In genomic region chr5:133320206-133320605, GRCm38 (mm10) we compare ENCODE assay signal across 26 mouse cellular contexts.
A peak's percentile ranks its signal among the peaks of the same experiment; 100 is the strongest.
DNase-seq lines count a peak whose midpoint lies in the region; ATAC-seq and TF ChIP-seq lines count a peak whose summit lies in the region.
"Had no signal": no experiment of that assay in that cellular context is flagged by ENCODE, and none has a peak within 500 bp of the region (broad histone marks: within the 10 kb centered on the region; RNA-seq: fewer than 3 reads in every experiment).

No protein-coding gene starts in this region.

- TF ChIP-seq RAD21 in MEL (IDR thresholded peaks at IDR 0.05; ENCODE audit: low read depth, low read length), result no peak

- no peaks in the 10 kb centered on the region for H3K9me3 ChIP-seq in midbrain, embryonic 11.5 days (ENCODE audit: control insufficient read depth, low read length)
- H3K9me3 ChIP-seq in midbrain, embryonic 15.5 days, result no peaks in the 10 kb centered on the region
- no peaks in the 10 kb centered on the region for H3K9me3 ChIP-seq in MEL (replicated peaks; ENCODE audit: insufficient read depth, low read length)
- H3K9me3 ChIP-seq: embryonic facial prominence, embryonic 13.5 days; embryonic facial prominence, embryonic 15.5 days; forebrain, embryonic 10.5 days; forebrain, embryonic 12.5 days had no signal

- H3K9ac ChIP-seq in midbrain, embryonic 11.5 days (ENCODE audit: low read length), result no peak overlapping the region
- no peak overlapping the region for H3K9ac ChIP-seq in midbrain, embryonic 15.5 days
- H3K9ac ChIP-seq in MEL (ENCODE audit: control insufficient read depth, low read depth, low read length, poor library complexity, severe bottlenecking), result no peak overlapping the region
- H3K9ac ChIP-seq: embryonic facial prominence, embryonic 13.5 days; embryonic facial prominence, embryonic 15.5 days; forebrain, embryonic 12.5 days had no signal

- H3K4me3 ChIP-seq in midbrain, embryonic 11.5 days (ENCODE audit: low read depth, low read length), result no peak overlapping the region
- no peak overlapping the region for H3K4me3 ChIP-seq in midbrain, embryonic 15.5 days
- H3K4me3 ChIP-seq in MEL (ENCODE audit: control insufficient read depth in 1 of 2, insufficient read depth in 1 of 2, low read depth in 2 of 2, low read length in 2 of 2), result no peak overlapping the region
- H3K4me3 ChIP-seq in bone marrow macrophage, adult 2 months (ENCODE audit: insufficient read depth, low read length), result no peak overlapping the region
- H3K4me3 ChIP-seq: embryonic facial prominence, embryonic 13.5 days; embryonic facial prominence, embryonic 15.5 days; erythroblast, embryonic 14.5 days; forebrain, embryonic 10.5 days; forebrain, embryonic 12.5 days had no signal

- TF ChIP-seq EP300 in MEL (IDR thresholded peaks at IDR 0.05; ENCODE audit: low read depth in 1 of 2, low read length in 2 of 2), result no peak

- H3K36me3 ChIP-seq in midbrain, embryonic 11.5 days (ENCODE audit: control insufficient read depth, insufficient read depth, low read length), result no peaks in the 10 kb centered on the region
- H3K36me3 ChIP-seq in midbrain, embryonic 15.5 days (replicated peaks), result no peaks in the 10 kb centered on the region
- peaks cover 0 to 3% of the 10 kb centered on the region in 2 experiments; a peak in 2 of 4 replicates for H3K36me3 ChIP-seq in MEL (ENCODE audit: control insufficient read depth in 1 of 2, insufficient read depth in 2 of 2, low read length in 2 of 2)
- H3K36me3 ChIP-seq: embryonic facial prominence, embryonic 13.5 days; embryonic facial prominence, embryonic 15.5 days; forebrain, embryonic 10.5 days; forebrain, embryonic 12.5 days; G1E had no signal

- no peaks in the 10 kb centered on the region for H3K27me3 ChIP-seq in midbrain, embryonic 11.5 days (ENCODE audit: control insufficient read depth, insufficient read depth, low read length)
- H3K27me3 ChIP-seq in midbrain, embryonic 15.5 days (replicated peaks), result no peaks in the 10 kb centered on the region
- no peaks in the 10 kb centered on the region for H3K27me3 ChIP-seq in MEL (ENCODE audit: control insufficient read depth in 1 of 2, insufficient read depth in 2 of 2, low read length in 2 of 2)
- H3K27me3 ChIP-seq: CH12.LX; embryonic facial prominence, embryonic 13.5 days; embryonic facial prominence, embryonic 15.5 days; Patski had no signal

- WGBS in midbrain, embryonic 11.5 days, result 87% methylated on average over 1 of the region's 1 CpGs
- WGBS in midbrain, embryonic 15.5 days, result 94% methylated on average over 1 of the region's 1 CpGs

- DNase-seq in midbrain, embryonic 11.5 days (ENCODE audit: low spot score, missing footprints), result peak; percentile 53
- DNase-seq in MEL (ENCODE audit: low read depth, low spot score), result no peak
- no peak for DNase-seq in urinary bladder, postnatal 4 days (ENCODE audit: low spot score in 2 of 2)
- DNase-seq: adrenal gland, adult 8-10 months; adrenal gland, postnatal 14 days; B cell, adult 2 months; cerebellum, adult 11 months; cerebellum, adult 18-20 months; cerebellum, adult 8-10 months; cerebellum, adult 9-11 months; cerebellum, postnatal 36 days; embryo, embryonic 11 days had no signal

- no peak overlapping the region for H3K27ac ChIP-seq in midbrain, embryonic 11.5 days (ENCODE audit: low read depth, low read length)
- H3K27ac ChIP-seq in midbrain, embryonic 15.5 days, result no peak overlapping the region
- H3K27ac ChIP-seq in MEL (ENCODE audit: control insufficient read depth, low read depth, low read length), result peak overlapping the region; percentile 59; the same call in 1 of the 2 replicates
- H3K27ac ChIP-seq in bone marrow macrophage, adult 2 months (ENCODE audit: insufficient read depth, low read depth, low read length), result peak overlapping the region; percentile 12; the same call in 1 of the 2 replicates
- H3K27ac ChIP-seq: embryonic facial prominence, embryonic 13.5 days; embryonic facial prominence, embryonic 15.5 days; forebrain, embryonic 10.5 days; forebrain, embryonic 12.5 days had no signal

- TF ChIP-seq CTCF in MEL (IDR thresholded peaks at IDR 0.05 in 2 of 3, conservative IDR thresholded peaks at IDR 0.05 in 1 of 3; ENCODE audit: control insufficient read depth in 1 of 3, insufficient read depth in 1 of 3, low read depth in 2 of 3, low read length in 3 of 3, poor library complexity in 1 of 3, severe bottlenecking in 1 of 3), result no peak
- no peak for TF ChIP-seq CTCF in bone marrow macrophage, adult 2 months (IDR thresholded peaks at IDR 0.05; ENCODE audit: low read depth, low read length)

- H3K4me2 ChIP-seq in midbrain, embryonic 11.5 days, result no peak overlapping the region
- no peak overlapping the region for H3K4me2 ChIP-seq in midbrain, embryonic 15.5 days
- H3K4me2 ChIP-seq: embryonic facial prominence, embryonic 13.5 days; embryonic facial prominence, embryonic 15.5 days; forebrain, embryonic 12.5 days had no signal

- H3K4me1 ChIP-seq in midbrain, embryonic 11.5 days (ENCODE audit: control insufficient read depth, insufficient read depth, low read length), result no peaks in the 10 kb centered on the region
- no peaks in the 10 kb centered on the region for H3K4me1 ChIP-seq in midbrain, embryonic 15.5 days
- no peaks in the 10 kb centered on the region for H3K4me1 ChIP-seq in MEL (ENCODE audit: control insufficient read depth in 1 of 2, insufficient read depth in 2 of 2, low read length in 2 of 2)
- peaks cover 19% of the 10 kb centered on the region for H3K4me1 ChIP-seq in bone marrow macrophage, adult 2 months (ENCODE audit: control insufficient read depth, insufficient read depth, low read length)
- H3K4me1 ChIP-seq: embryonic facial prominence, embryonic 13.5 days; embryonic facial prominence, embryonic 15.5 days; forebrain, embryonic 10.5 days; forebrain, embryonic 12.5 days had no signal

- no peaks in the 10 kb centered on the region for H3K79me2 ChIP-seq in MEL (ENCODE audit: control insufficient read depth, insufficient read depth, low read length, poor library complexity)

- no peak for TF ChIP-seq POLR2A in MEL (IDR thresholded peaks at IDR 0.05; ENCODE audit: control insufficient read depth in 1 of 2, insufficient read depth in 1 of 2, low read depth in 1 of 2, low read length in 2 of 2, poor library complexity in 1 of 2)
- no peak for TF ChIP-seq POLR2A in bone marrow macrophage, adult 2 months (IDR thresholded peaks at IDR 0.05; ENCODE audit: borderline replicate concordance, low read depth, low read length)

- no peak for ATAC-seq in midbrain, embryonic 11.5 days (ENCODE audit: low FRiP score)
- no peak for ATAC-seq in midbrain, embryonic 15.5 days (replicated peaks)
- ATAC-seq: activated CD4-positive, CD25-positive, alpha-beta regulatory T cell, adult 4 months; CD4-positive, CD25-positive, alpha-beta regulatory T cell, adult 4 months; forebrain, embryonic 14.5 days; forebrain, embryonic 16.5 days; Patski had no signal

TF ChIP-seq in MEL, 35 proteins besides CTCF, POLR2A, EP300 and RAD21:
- TF ChIP-seq RCOR1 (IDR thresholded peaks at IDR 0.05; ENCODE audit: low read depth, low read length) (no peak), NELFE (IDR thresholded peaks at IDR 0.05; ENCODE audit: low read depth, low read length) (no peak), TAL1 (IDR thresholded peaks at IDR 0.05; ENCODE audit: low read length) (no peak), BHLHE40 (IDR thresholded peaks at IDR 0.05; ENCODE audit: borderline replicate concordance, low read depth, low read length) (no peak)

Comparison
In these comparisons a context has a peak if more than half of its experiments do, and no peak if none do; other contexts are left out.
1. H3K27ac ChIP-seq: peak in MEL (single experiment) and bone marrow macrophage, adult 2 months (single experiment); none in midbrain, embryonic 11.5 days (single experiment) and midbrain, embryonic 15.5 days (single experiment).